Mouse (Mus musculus) midbrain, embryonic 12.5 days (tissue): ENCODE measurements around the gene Khsrp. TPM values are rescaled to one million over a fixed set of nuclear protein-coding genes. Genes with fewer than 3 reads are reported as not detected.

Experiments used
- ATAC-seq: fragments of 200-750 bp; cut with Nextera tagmentation; 2 replicates; pipeline ENCODE4 v1.8.0; 2017; ENCODE audit warnings: low read depth, moderate TSS enrichment, moderate library complexity; ENCODE audit not compliant: low FRiP score
- H3K27ac ChIP-seq: fragments of 300-500 bp; sonication (generic); replicated peaks from 2 replicates; pipeline ENCODE4 v1.5.1; 2016; ENCODE audit warnings: mild to moderate bottlenecking
- H3K27me3 ChIP-seq: fragments of 300-500 bp; sonication (generic); 2 replicates; pipeline ENCODE4 v1.6.1; 2016; ENCODE audit warnings: mild to moderate bottlenecking
- H3K36me3 ChIP-seq: fragments of 300-500 bp; sonication (generic); 2 replicates; pipeline ENCODE4 v1.6.1; 2016
- H3K4me1 ChIP-seq: fragments of 300-500 bp; sonication (generic); 2 replicates; pipeline ENCODE4 v1.6.1; 2016
- H3K4me2 ChIP-seq: fragments of 300-500 bp; sonication (generic); replicated peaks from 2 replicates; pipeline ENCODE4 v1.6.1; 2016; ENCODE audit warnings: mild to moderate bottlenecking, moderate library complexity
- H3K4me3 ChIP-seq: fragments of 300-500 bp; sonication (generic); 2 replicates; pipeline ENCODE4 v1.5.1; 2016; ENCODE audit warnings: mild to moderate bottlenecking
- H3K9ac ChIP-seq: fragments of 300-500 bp; sonication (generic); replicated peaks from 2 replicates; pipeline ENCODE4 v1.6.1; 2016; ENCODE audit warnings: mild to moderate bottlenecking, moderate library complexity
- H3K9me3 ChIP-seq: fragments of 300-500 bp; sonication (generic); 2 replicates; pipeline ENCODE4 v1.6.1; 2016; ENCODE audit warnings: mild to moderate bottlenecking
- WGBS: fragments of 180-500 bp; shearing (Covaris S2); methylation state at CpG from one replicate; pipeline ENCODE4 v1.1.7; 2016; 5-methylcytosine and 5-hydroxymethylcytosine counted together
- polyA plus RNA-seq: library from polyadenylated mRNA; unstranded; fragments of >200 nt; fragmentation: Nextera tagmentation; extraction: Ambion mirVana; gene quantifications from 2 replicates; pipeline ENCODE4 v1.2.1, GENCODE M21; 2016

The Khsrp gene
- polyA plus RNA-seq, 1 experiment from 2014 or later, result 62.7 TPM

- Histone ChIP-seq H3K4me1 (peaks cover 9% of the 10 kb centered on the region), H3K9ac (no peak overlapping the region), H3K27me3 (no peaks in the 10 kb centered on the region), H3K9me3 (no peaks in the 10 kb centered on the region), H3K4me3 (no peak overlapping the region), H3K4me2 (peak overlapping the region; percentile 70), H3K27ac (no peak overlapping the region), H3K36me3 (peaks cover 65% of the 10 kb centered on the region)
- ATAC-seq, result no peak
- 79% methylated on average over 2 of the region's 2 CpGs for WGBS
Measured at GRCm38 (mm10) chr17:56996506-56996905, 34.8 kb downstream of the Khsrp start.

DNA sequence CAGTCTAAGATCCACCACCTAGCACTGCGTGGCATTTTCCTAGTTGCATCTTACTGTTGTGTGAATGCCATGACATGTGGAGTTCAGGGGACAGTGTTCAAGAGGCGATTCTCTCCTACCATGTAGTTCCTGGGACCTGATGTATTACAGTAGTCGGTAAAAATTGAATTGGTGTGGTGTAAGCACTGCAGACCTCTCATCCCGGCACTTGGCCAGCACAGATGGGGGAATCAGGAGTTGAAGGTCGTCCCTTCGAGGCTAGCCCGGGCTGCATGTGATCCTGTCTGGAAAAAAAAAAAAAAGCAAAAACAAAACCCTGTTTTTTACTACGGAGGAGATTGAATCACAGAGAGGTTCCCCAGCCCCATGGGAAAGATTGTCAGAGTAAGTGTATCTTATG, 36.3 kb downstream of the Khsrp start:
- no peak overlapping the region for H3K4me2 ChIP-seq
- H3K4me1 ChIP-seq, result peaks cover 16% of the 10 kb centered on the region
- WGBS, result 94% methylated on average over 8 of the region's 8 CpGs
- H3K36me3 ChIP-seq, result peaks cover 61% of the 10 kb centered on the region
- H3K9ac ChIP-seq, result no peak overlapping the region
- H3K9me3 ChIP-seq, result no peaks in the 10 kb centered on the region
- no peak for ATAC-seq
- H3K27ac ChIP-seq, result no peak overlapping the region
- no peak overlapping the region for H3K4me3 ChIP-seq
- H3K27me3 ChIP-seq, result no peaks in the 10 kb centered on the region

GRCm38 (mm10) chr17:56990966-56991365, 40.4 kb downstream of the Khsrp start:
- peak overlapping the region; percentile 87 for H3K9ac ChIP-seq
- peak overlapping the region; percentile 77 for H3K4me2 ChIP-seq
- no peak for ATAC-seq
- no peaks in the 10 kb centered on the region for H3K9me3 ChIP-seq
- no peaks in the 10 kb centered on the region for H3K27me3 ChIP-seq
- peak overlapping the region; percentile 70 for H3K4me3 ChIP-seq
- H3K27ac ChIP-seq, result no peak overlapping the region
- peaks cover 7% of the 10 kb centered on the region for H3K4me1 ChIP-seq
- H3K36me3 ChIP-seq, result peaks cover 40% of the 10 kb centered on the region
- WGBS, result 70% methylated on average over 2 of the region's 2 CpGs

DNA sequence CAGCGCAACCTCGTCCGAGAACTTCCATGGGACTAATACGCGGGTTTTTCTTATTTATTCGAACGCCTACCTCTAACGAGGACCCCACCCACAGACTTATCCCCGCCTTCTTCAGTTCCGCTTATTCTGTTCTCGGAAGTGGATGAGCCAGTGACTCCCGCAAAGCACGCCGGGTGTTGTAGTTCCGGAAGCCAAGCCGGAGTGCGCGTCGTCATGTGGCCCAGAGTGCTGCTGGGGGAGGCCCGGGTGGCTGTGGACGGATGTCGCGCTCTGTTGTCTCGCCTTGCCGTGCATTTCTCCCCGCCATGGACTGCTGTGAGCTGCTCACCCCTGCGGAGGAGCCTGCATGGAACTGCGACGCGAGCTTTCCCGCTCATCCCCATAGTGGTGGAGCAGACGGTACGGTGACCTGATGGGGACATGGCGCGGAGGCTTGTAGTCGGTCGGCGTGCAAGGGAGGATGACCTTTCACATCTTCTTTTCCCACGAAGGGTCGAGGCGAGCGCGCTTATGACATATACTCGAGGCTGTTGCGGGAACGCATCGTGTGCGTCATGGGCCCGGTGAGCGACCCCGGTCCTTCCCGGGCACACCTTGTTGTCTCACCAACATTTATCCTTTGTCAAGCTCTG, 41.1 kb downstream of the Khsrp start, which contains the start of gene Clpp:
Gene Clpp, plus strand, starts transcription at position 191 of the 632 bp plus-strand sequence.
- peak; percentile 97 for ATAC-seq
- peak within 1 kb of the TSS; percentile 87 for H3K9ac ChIP-seq
- under 1% methylated on average over 52 of the region's 52 CpGs for WGBS
- H3K4me2 ChIP-seq, result peak within 1 kb of the TSS; percentile 77
- H3K4me1 ChIP-seq, result peaks cover 7% of the 10 kb centered on the region
- peak within 1 kb of the TSS; percentile 70 for H3K4me3 ChIP-seq
- peak within 1 kb of the TSS; percentile 67 for H3K27ac ChIP-seq
- H3K36me3 ChIP-seq, result peaks cover 32% of the 10 kb centered on the region
- no peaks in the 10 kb centered on the region for H3K27me3 ChIP-seq
- no peaks in the 10 kb centered on the region for H3K9me3 ChIP-seq

GRCm38 (mm10) chr17:56989467-56990114, 41.7 kb downstream of the Khsrp start:
- peak overlapping the region; percentile 70 for H3K4me3 ChIP-seq
- peak overlapping the region; percentile 77 for H3K4me2 ChIP-seq
- H3K27me3 ChIP-seq, result no peaks in the 10 kb centered on the region
- H3K9ac ChIP-seq, result peak overlapping the region; percentile 87
- 2% methylated on average over 25 of the region's 25 CpGs for WGBS
- no peaks in the 10 kb centered on the region for H3K9me3 ChIP-seq
- peak; percentile 94 for ATAC-seq
- peaks cover 7% of the 10 kb centered on the region for H3K4me1 ChIP-seq
- peak overlapping the region; percentile 67 for H3K27ac ChIP-seq
- peaks cover 28% of the 10 kb centered on the region for H3K36me3 ChIP-seq

DNA sequence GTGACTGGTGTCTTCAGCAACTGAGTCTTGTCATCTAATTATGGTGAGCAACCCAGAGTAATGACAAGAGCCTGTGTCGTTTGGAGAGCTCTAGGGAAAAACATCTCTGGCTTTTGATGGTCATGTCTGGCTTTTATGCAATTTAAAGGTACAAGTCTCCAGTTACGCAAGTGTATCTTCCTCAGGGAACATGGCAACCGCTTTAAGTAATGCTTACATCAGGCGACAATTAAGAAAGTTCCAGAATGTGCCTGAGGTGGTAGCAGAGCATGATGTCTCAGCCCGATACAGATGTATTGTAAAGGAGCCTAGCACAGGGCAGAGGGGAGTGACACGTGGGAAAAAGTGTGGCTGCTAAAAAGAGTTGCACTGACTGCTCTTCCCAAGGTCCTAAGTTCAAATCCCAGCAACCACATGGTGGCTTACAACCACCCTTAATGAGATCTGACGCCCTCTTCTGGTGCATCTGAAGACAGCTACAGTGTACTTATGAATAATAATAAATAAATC, 42.3 kb downstream of the Khsrp start:
- ATAC-seq, result no peak
- WGBS, result 78% methylated on average over 7 of the region's 7 CpGs
- Histone ChIP-seq H3K4me1 (peaks cover 7% of the 10 kb centered on the region), H3K27ac (peak overlapping the region; percentile 67; the same call in 1 of the 2 replicates), H3K4me2 (peak overlapping the region; percentile 77), H3K4me3 (peak overlapping the region; percentile 70), H3K36me3 (peaks cover 22% of the 10 kb centered on the region), H3K27me3 (no peaks in the 10 kb centered on the region), H3K9ac (peak overlapping the region; percentile 87; the same call in 1 of the 2 replicates), H3K9me3 (no peaks in the 10 kb centered on the region)

GRCm38 (mm10) chr17:56988441-56988840, 42.9 kb downstream of the Khsrp start:
- no peak overlapping the region for H3K4me3 ChIP-seq
- peaks cover 17% of the 10 kb centered on the region for H3K36me3 ChIP-seq
- ATAC-seq, result no peak
- peaks cover 7% of the 10 kb centered on the region for H3K4me1 ChIP-seq
- H3K9me3 ChIP-seq, result no peaks in the 10 kb centered on the region
- 94% methylated on average over 7 of the region's 7 CpGs for WGBS
- no peak overlapping the region for H3K27ac ChIP-seq
- no peak overlapping the region for H3K4me2 ChIP-seq
- H3K9ac ChIP-seq, result no peak overlapping the region
- H3K27me3 ChIP-seq, result no peaks in the 10 kb centered on the region

DNA sequence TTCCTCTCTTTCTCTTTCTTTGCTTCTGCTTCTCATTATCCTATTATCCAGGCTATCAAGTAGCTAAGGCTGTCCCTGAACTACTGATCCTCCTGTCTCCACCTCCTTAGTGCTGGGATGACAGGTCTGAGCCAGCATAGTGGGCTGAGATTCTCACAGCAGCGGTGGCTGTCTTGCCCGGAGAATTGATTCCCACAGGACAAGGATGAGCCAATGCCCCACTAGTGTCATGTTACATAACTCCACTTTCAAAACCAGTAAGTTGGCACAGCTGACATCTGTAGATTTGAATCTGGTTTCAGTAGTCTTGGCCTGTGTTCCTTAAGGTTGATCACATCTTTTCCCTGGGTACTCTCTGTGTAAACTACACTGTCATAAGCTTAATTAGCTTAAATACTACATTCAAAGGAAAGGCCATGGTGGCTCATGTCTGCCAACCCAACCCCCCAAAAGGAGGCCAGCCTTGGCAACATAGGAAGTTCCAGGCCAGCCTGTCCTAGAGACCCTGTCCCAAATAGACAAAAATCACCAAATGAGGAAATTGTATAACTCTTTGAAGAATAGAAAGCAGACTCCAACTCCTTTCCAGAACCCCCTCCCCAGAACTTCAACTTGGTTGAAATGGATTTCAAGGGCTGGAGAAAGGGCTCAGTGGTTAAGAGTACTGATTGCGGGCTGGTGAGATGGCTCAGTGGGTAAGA, 45.1 kb downstream of the Khsrp start:
- H3K4me3 ChIP-seq, result no peak overlapping the region
- H3K9me3 ChIP-seq, result no peaks in the 10 kb centered on the region
- 93% methylated on average over 3 of the region's 3 CpGs for WGBS
- ATAC-seq, result no peak
- H3K36me3 ChIP-seq, result no peaks in the 10 kb centered on the region
- H3K27ac ChIP-seq, result no peak overlapping the region
- no peaks in the 10 kb centered on the region for H3K27me3 ChIP-seq
- H3K4me2 ChIP-seq, result no peak overlapping the region
- peaks cover 6% of the 10 kb centered on the region for H3K4me1 ChIP-seq
- H3K9ac ChIP-seq, result no peak overlapping the region

- whole genome bisulfite sequencing, result 84% methylated on average over 3 of the region's 3 CpGs
- no peak for ATAC-seq
- Histone ChIP-seq H3K4me1 (peaks cover under 1% of the 10 kb centered on the region; the same call in 1 of the 2 replicates), H3K27ac (no peak overlapping the region), H3K4me2 (no peak overlapping the region), H3K4me3 (no peak overlapping the region), H3K36me3 (no peaks in the 10 kb centered on the region), H3K9me3 (no peaks in the 10 kb centered on the region), H3K9ac (no peak overlapping the region), H3K27me3 (no peaks in the 10 kb centered on the region)
Measured at GRCm38 (mm10) chr17:56985656-56986055, 45.7 kb downstream of the Khsrp start.

GRCm38 (mm10) chr17:56984886-56985285, 46.4 kb downstream of the Khsrp start:
- ATAC-seq, result no peak
- Histone ChIP-seq H3K4me3 (no peak overlapping the region), H3K27me3 (no peaks in the 10 kb centered on the region), H3K4me2 (no peak overlapping the region), H3K9ac (no peak overlapping the region), H3K4me1 (no peaks in the 10 kb centered on the region), H3K27ac (no peak overlapping the region), H3K36me3 (no peaks in the 10 kb centered on the region), H3K9me3 (no peaks in the 10 kb centered on the region)
- WGBS, result 83% methylated on average over 9 of the region's 9 CpGs

DNA sequence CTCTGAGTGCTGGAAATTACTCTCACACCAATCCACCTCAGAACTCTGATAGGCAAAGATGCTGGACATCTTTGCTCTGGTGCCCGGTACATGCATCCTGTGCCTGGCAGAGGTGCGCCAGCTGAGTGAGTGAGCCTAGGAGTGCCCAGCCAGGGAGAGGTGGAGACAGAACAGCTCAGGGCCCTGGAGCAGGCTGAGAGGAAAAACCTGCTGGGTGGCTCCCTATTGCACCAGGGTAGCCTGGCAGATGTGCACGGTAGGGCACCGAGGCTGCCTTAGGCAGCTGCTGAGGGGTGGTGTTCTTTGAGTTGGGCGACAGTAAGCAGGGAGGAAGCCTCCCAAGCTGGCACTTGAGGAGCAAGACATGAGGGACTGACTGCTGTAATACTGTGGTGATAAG, 49.3 kb downstream of the Khsrp start, which contains the start of gene Acer1:
Gene Acer1, minus strand, starts transcription at position 114 of the 400 bp plus-strand sequence.
- Histone ChIP-seq H3K9me3 (no peaks in the 10 kb centered on the region), H3K27me3 (no peaks in the 10 kb centered on the region), H3K9ac (no peak within 1 kb of the TSS), H3K4me3 (no peak within 1 kb of the TSS), H3K27ac (no peak within 1 kb of the TSS), H3K4me1 (no peaks in the 10 kb centered on the region), H3K4me2 (no peak within 1 kb of the TSS), H3K36me3 (no peaks in the 10 kb centered on the region)
- no peak for ATAC-seq
- WGBS, result 75% methylated on average over 5 of the region's 5 CpGs

DNA sequence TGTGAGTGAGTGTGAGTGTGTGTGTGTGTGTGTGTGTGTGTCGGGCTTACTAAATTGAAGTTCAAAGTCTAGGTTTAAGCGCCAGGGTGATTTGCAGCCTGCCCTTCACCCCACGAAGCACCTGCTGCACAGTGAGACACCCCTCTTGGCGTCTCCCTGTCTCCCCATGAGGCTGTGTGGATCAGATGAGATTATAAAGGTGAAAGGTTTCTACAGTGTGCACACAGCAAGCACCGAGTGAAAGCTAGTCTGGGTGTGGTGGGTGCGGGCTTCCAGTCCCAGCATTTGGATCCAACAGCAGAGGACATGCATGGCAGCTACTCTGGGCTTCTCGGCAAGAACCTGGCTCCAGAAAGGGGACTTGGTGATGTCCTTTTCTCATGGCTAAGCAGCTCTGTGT, 50.3 kb downstream of the Khsrp start:
- H3K4me1 ChIP-seq, result no peaks in the 10 kb centered on the region
- no peak overlapping the region for H3K4me2 ChIP-seq
- no peak overlapping the region for H3K27ac ChIP-seq
- H3K27me3 ChIP-seq, result no peaks in the 10 kb centered on the region
- H3K4me3 ChIP-seq, result no peak overlapping the region
- 80% methylated on average over 7 of the region's 7 CpGs for WGBS
- no peaks in the 10 kb centered on the region for H3K36me3 ChIP-seq
- H3K9ac ChIP-seq, result no peak overlapping the region
- ATAC-seq, result no peak
- H3K9me3 ChIP-seq, result no peaks in the 10 kb centered on the region
